Mouse (Mus musculus): Measurements from ENCODE around the gene Trappc2l. TPM values are rescaled to one million over a fixed set of nuclear protein-coding genes. Genes with fewer than 3 reads are reported as not detected.

Trappc2l gene
- polyA plus RNA-seq (2015; fragmentation: Nextera tagmentation; extraction: Ambion mirVana), result 103 and 113 TPM in 2 replicates

GRCm38 (mm10) chr8:122611295-122612133 lies at the start of gene Trappc2l, which contains the start of gene Galns:
Gene Trappc2l, plus strand, starts transcription at chr8:122611640.
Gene Galns, minus strand, starts transcription at chr8:122611463.
- H3K36me3 ChIP-seq, result peaks cover 6% of the 10 kb centered on the region; the same call in 1 of the 2 replicates
- no peaks in the 10 kb centered on the region for H3K9me3 ChIP-seq (replicated peaks)
- peaks cover 22% of the 10 kb centered on the region for H3K4me1 ChIP-seq
- no peaks in the 10 kb centered on the region for H3K27me3 ChIP-seq (replicated peaks)
- under 1% methylated on average over 55 of the region's 57 CpGs for WGBS
- peak within 1 kb of the TSS; percentile 80 for H3K9ac ChIP-seq (replicated peaks)
- peak within 1 kb of the TSS; percentile 83 for H3K4me2 ChIP-seq
- peak; percentile 98 for ATAC-seq (ENCODE audit: low FRiP score)
- H3K27ac ChIP-seq (replicated peaks), result peak within 1 kb of the TSS; percentile 90
- peak within 1 kb of the TSS; percentile 62 for H3K4me3 ChIP-seq (replicated peaks)

GRCm38 (mm10) chr8:122564363-122565352 lies 46.8 kb upstream of the Trappc2l start:
- Histone ChIP-seq H3K27ac (replicated peaks) (no peak overlapping the region), H3K27me3 (replicated peaks) (no peaks in the 10 kb centered on the region), H3K4me2 (no peak overlapping the region), H3K9ac (replicated peaks) (no peak overlapping the region), H3K4me3 (replicated peaks) (no peak overlapping the region), H3K9me3 (replicated peaks) (no peaks in the 10 kb centered on the region), H3K36me3 (no peaks in the 10 kb centered on the region), H3K4me1 (peaks cover 25% of the 10 kb centered on the region)
- WGBS, result 87% methylated on average over 25 of the region's 25 CpGs
- ATAC-seq (ENCODE audit: low FRiP score), result no peak

- Histone ChIP-seq H3K27ac (replicated peaks) (peak overlapping the region; percentile 90), H3K4me3 (replicated peaks) (peak overlapping the region; percentile 82), H3K36me3 (peaks cover 7% of the 10 kb centered on the region), H3K4me1 (peaks cover 25% of the 10 kb centered on the region), H3K4me2 (peak overlapping the region; percentile 98), H3K9me3 (replicated peaks) (no peaks in the 10 kb centered on the region), H3K27me3 (replicated peaks) (no peaks in the 10 kb centered on the region), H3K9ac (replicated peaks) (peak overlapping the region; percentile 65)
- 41% methylated on average over 6 of the region's 6 CpGs for WGBS
- no peak for ATAC-seq (ENCODE audit: low FRiP score)
Observed at GRCm38 (mm10) chr8:122566766-122567165, 44.7 kb upstream of the Trappc2l start.

- peak within 1 kb of the TSS; percentile 82 for H3K4me3 ChIP-seq (replicated peaks)
- peak within 1 kb of the TSS; percentile 65 for H3K9ac ChIP-seq (replicated peaks)
- peak within 1 kb of the TSS; percentile 90 for H3K27ac ChIP-seq (replicated peaks)
- WGBS, result under 1% methylated on average over 62 of the region's 62 CpGs
- peak; percentile 96 for ATAC-seq (ENCODE audit: low FRiP score)
- no peaks in the 10 kb centered on the region for H3K27me3 ChIP-seq (replicated peaks)
- peaks cover 15% of the 10 kb centered on the region for H3K36me3 ChIP-seq
- peaks cover 25% of the 10 kb centered on the region for H3K4me1 ChIP-seq
- H3K9me3 ChIP-seq (replicated peaks), result no peaks in the 10 kb centered on the region
- H3K4me2 ChIP-seq, result peak within 1 kb of the TSS; percentile 98
Observed at GRCm38 (mm10) chr8:122567361-122568108, 43.9 kb upstream of the Trappc2l start, which contains the start of gene Cdt1. Gene Cdt1, plus strand, starts transcription at chr8:122568015.

GRCm38 (mm10) chr8:122568109-122568504 lies 43.3 kb upstream of the Trappc2l start:
- peak; percentile 59 for ATAC-seq (ENCODE audit: low FRiP score)
- H3K9ac ChIP-seq (replicated peaks), result peak overlapping the region; percentile 65
- H3K27ac ChIP-seq (replicated peaks), result peak overlapping the region; percentile 90
- no peaks in the 10 kb centered on the region for H3K9me3 ChIP-seq (replicated peaks)
- H3K4me3 ChIP-seq (replicated peaks), result peak overlapping the region; percentile 82
- peaks cover 25% of the 10 kb centered on the region for H3K4me1 ChIP-seq
- H3K4me2 ChIP-seq, result peak overlapping the region; percentile 98
- WGBS, result under 1% methylated on average over 34 of the region's 34 CpGs
- H3K36me3 ChIP-seq, result peaks cover 16% of the 10 kb centered on the region
- H3K27me3 ChIP-seq (replicated peaks), result no peaks in the 10 kb centered on the region

- Histone ChIP-seq H3K9ac (replicated peaks) (peak overlapping the region; percentile 65; the same call in 1 of the 2 replicates), H3K27me3 (replicated peaks) (no peaks in the 10 kb centered on the region), H3K9me3 (replicated peaks) (no peaks in the 10 kb centered on the region), H3K4me3 (replicated peaks) (peak overlapping the region; percentile 82), H3K4me1 (peaks cover 25% of the 10 kb centered on the region), H3K4me2 (peak overlapping the region; percentile 98), H3K27ac (replicated peaks) (no peak overlapping the region), H3K36me3 (peaks cover 16% of the 10 kb centered on the region)
- WGBS, result 16% methylated on average over 10 of the region's 10 CpGs
- no peak for ATAC-seq (ENCODE audit: low FRiP score)
Observed at GRCm38 (mm10) chr8:122568881-122569309, 42.5 kb upstream of the Trappc2l start.

GRCm38 (mm10) chr8:122569329-122569728 lies 42.1 kb upstream of the Trappc2l start:
- Histone ChIP-seq H3K9me3 (replicated peaks) (no peaks in the 10 kb centered on the region), H3K27me3 (replicated peaks) (no peaks in the 10 kb centered on the region), H3K4me2 (peak overlapping the region; percentile 98), H3K4me1 (peaks cover 26% of the 10 kb centered on the region), H3K27ac (replicated peaks) (no peak overlapping the region), H3K36me3 (peaks cover 16% of the 10 kb centered on the region), H3K4me3 (replicated peaks) (peak overlapping the region; percentile 82), H3K9ac (replicated peaks) (no peak overlapping the region)
- no peak for ATAC-seq (ENCODE audit: low FRiP score)
- 64% methylated on average over 9 of the region's 9 CpGs for WGBS

- Histone ChIP-seq H3K9me3 (replicated peaks) (no peaks in the 10 kb centered on the region), H3K36me3 (peaks cover 16% of the 10 kb centered on the region), H3K27me3 (replicated peaks) (no peaks in the 10 kb centered on the region), H3K4me1 (peaks cover 33% of the 10 kb centered on the region), H3K4me3 (replicated peaks) (no peak overlapping the region), H3K27ac (replicated peaks) (no peak overlapping the region), H3K4me2 (no peak overlapping the region), H3K9ac (replicated peaks) (no peak overlapping the region)
- ATAC-seq (ENCODE audit: low FRiP score), result no peak
- 97% methylated on average over 16 of the region's 16 CpGs for WGBS
Observed at GRCm38 (mm10) chr8:122569996-122570395, 41.4 kb upstream of the Trappc2l start.

- Histone ChIP-seq H3K27me3 (replicated peaks) (no peaks in the 10 kb centered on the region), H3K9me3 (replicated peaks) (no peaks in the 10 kb centered on the region), H3K27ac (replicated peaks) (no peak overlapping the region), H3K4me1 (peaks cover 44% of the 10 kb centered on the region), H3K9ac (replicated peaks) (0 out of 2 replicates have a peak overlapping the region, but pooled peaks have one; percentile 7), H3K4me2 (no peak overlapping the region), H3K36me3 (peaks cover 16% of the 10 kb centered on the region), H3K4me3 (replicated peaks) (no peak overlapping the region)
- WGBS, result 95% methylated on average over 11 of the region's 11 CpGs
- ATAC-seq (ENCODE audit: low FRiP score), result no peak
Observed at GRCm38 (mm10) chr8:122571153-122571552, 40.3 kb upstream of the Trappc2l start.

- H3K27ac ChIP-seq (replicated peaks), result no peak overlapping the region
- ATAC-seq (ENCODE audit: low FRiP score), result no peak
- no peaks in the 10 kb centered on the region for H3K9me3 ChIP-seq (replicated peaks)
- no peak overlapping the region for H3K4me2 ChIP-seq
- H3K36me3 ChIP-seq, result peaks cover 16% of the 10 kb centered on the region
- H3K9ac ChIP-seq (replicated peaks), result no peak overlapping the region
- peaks cover 40% of the 10 kb centered on the region for H3K4me1 ChIP-seq
- 96% methylated on average over 17 of the region's 17 CpGs for WGBS
- H3K4me3 ChIP-seq (replicated peaks), result no peak overlapping the region
- H3K27me3 ChIP-seq (replicated peaks), result no peaks in the 10 kb centered on the region
Observed at GRCm38 (mm10) chr8:122571750-122572267, 39.6 kb upstream of the Trappc2l start.
